Mouse (Mus musculus) layer of hippocampus, adult 2 months (tissue): ENCODE data around the gene Inppl1. TPM values are rescaled to one million over a fixed set of nuclear protein-coding genes. Genes with fewer than 3 reads are reported as not detected.

ENCODE experiments used
- DNase-seq, 2 experiments: peaks; one replicate each; pipeline ENCODE4 v3.0.0; 2022; ENCODE audit warnings: low spot score in 2 of 2
- H3K27ac ChIP-seq: fragments of 200-600 bp; 2 replicates; pipeline ENCODE4 v1.8.1; 2022
- H3K4me3 ChIP-seq: fragments of 200-600 bp; 2 replicates; pipeline ENCODE4 v1.8.1; 2022; ENCODE audit warnings: mild to moderate bottlenecking
- CTCF ChIP-seq: fragments of 200-600 bp; conservative IDR thresholded peaks from 2 replicates; pipeline ENCODE4 v1.8.1; 2022; ENCODE audit warnings: antibody characterized with exemption, mild to moderate bottlenecking, moderate library complexity
- total RNA-seq, 2 experiments: library from RNA; stranded (reverse); gene quantifications; 2 replicates each; pipeline ENCODE4 v1.2.3; 2021

Inppl1 gene
- total RNA-seq, 2 experiments from 2014 or later = 26.7 to 28.4 TPM

GRCm38 (mm10) chr7:101866491-101867265 is 28.6 kb upstream of the Inppl1 start:
- Histone ChIP-seq H3K4me3 (no peak overlapping the region), H3K27ac (no peak overlapping the region)
- no peak for DNase-seq
- no peak for TF ChIP-seq CTCF

- no peak within 1 kb of the TSS for H3K4me3 ChIP-seq
- no peak within 1 kb of the TSS for H3K27ac ChIP-seq
- DNase-seq = no peak
- no peak for TF ChIP-seq CTCF
These were observed 25.4 kb upstream of the Inppl1 start, which contains the start of gene Anapc15 for GRCm38 (mm10) chr7:101863415-101863814. TSS of gene Anapc15 (plus strand) at chr7:101863715.

GRCm38 (mm10) chr7:101862291-101862690 is 24.3 kb upstream of the Inppl1 start:
- TF ChIP-seq CTCF = peak; percentile 33
- no peak overlapping the region for H3K27ac ChIP-seq
- H3K4me3 ChIP-seq = no peak overlapping the region
- DNase-seq = no peak

- Histone ChIP-seq H3K4me3 (no peak overlapping the region), H3K27ac (no peak overlapping the region)
- TF ChIP-seq CTCF = no peak
- DNase-seq = no peak
These were observed 22.9 kb upstream of the Inppl1 start for GRCm38 (mm10) chr7:101860978-101861377.

GRCm38 (mm10) chr7:101858362-101858761 is 20.3 kb upstream of the Inppl1 start:
- no peak for TF ChIP-seq CTCF
- DNase-seq = no peak
- no peak overlapping the region for H3K4me3 ChIP-seq
- H3K27ac ChIP-seq = no peak overlapping the region

- no peak for TF ChIP-seq CTCF
- no peak for DNase-seq
- H3K27ac ChIP-seq = no peak within 1 kb of the TSS
- no peak within 1 kb of the TSS for H3K4me3 ChIP-seq
These were observed 19.1 kb upstream of the Inppl1 start, which contains the start of gene Folr2 for GRCm38 (mm10) chr7:101857094-101857493. TSS of gene Folr2 (minus strand) at chr7:101857194.

GRCm38 (mm10) chr7:101853816-101854215 is 15.8 kb upstream of the Inppl1 start:
- no peak overlapping the region for H3K4me3 ChIP-seq
- no peak for DNase-seq
- no peak for TF ChIP-seq CTCF
- no peak overlapping the region for H3K27ac ChIP-seq

GRCm38 (mm10) chr7:101852846-101853245 is 14.8 kb upstream of the Inppl1 start:
- no peak for DNase-seq
- no peak for TF ChIP-seq CTCF
- no peak overlapping the region for H3K4me3 ChIP-seq
- H3K27ac ChIP-seq = no peak overlapping the region

- no peak for TF ChIP-seq CTCF
- no peak overlapping the region for H3K27ac ChIP-seq
- no peak for DNase-seq
- H3K4me3 ChIP-seq = no peak overlapping the region
These were observed 13.7 kb upstream of the Inppl1 start for GRCm38 (mm10) chr7:101851689-101852088.

GRCm38 (mm10) chr7:101847934-101848333 is 9.9 kb upstream of the Inppl1 start:
- Histone ChIP-seq H3K27ac (no peak overlapping the region), H3K4me3 (no peak overlapping the region)
- TF ChIP-seq CTCF = no peak
- no peak for DNase-seq

- H3K4me3 ChIP-seq = no peak overlapping the region
- no peak for TF ChIP-seq CTCF
- H3K27ac ChIP-seq = no peak overlapping the region
- no peak for DNase-seq
These were observed 6.2 kb upstream of the Inppl1 start for GRCm38 (mm10) chr7:101844186-101844585.

GRCm38 (mm10) chr7:101837154-101837605 is 849 bp downstream of the Inppl1 start:
- TF ChIP-seq CTCF = no peak
- DNase-seq = no peak
- H3K27ac ChIP-seq = peak overlapping the region; percentile 90
- H3K4me3 ChIP-seq = peak overlapping the region; percentile 65

GRCm38 (mm10) chr7:101836271-101837153 is 1.5 kb downstream of the Inppl1 start:
- peak overlapping the region; percentile 90 for H3K27ac ChIP-seq
- peak overlapping the region; percentile 65 for H3K4me3 ChIP-seq
- peak in 1 of 2 experiments; percentile 25 for DNase-seq
- no peak for TF ChIP-seq CTCF
